Mouse (Mus musculus) liver (tissue): ENCODE results near the gene Tmem56.

Source experiments
- DNase-seq: peaks from one replicate; pipeline ENCODE4 v3.0.0-alpha.2; 2020; ENCODE audit warnings: mixed read lengths

Gene Tmem56

DNA sequence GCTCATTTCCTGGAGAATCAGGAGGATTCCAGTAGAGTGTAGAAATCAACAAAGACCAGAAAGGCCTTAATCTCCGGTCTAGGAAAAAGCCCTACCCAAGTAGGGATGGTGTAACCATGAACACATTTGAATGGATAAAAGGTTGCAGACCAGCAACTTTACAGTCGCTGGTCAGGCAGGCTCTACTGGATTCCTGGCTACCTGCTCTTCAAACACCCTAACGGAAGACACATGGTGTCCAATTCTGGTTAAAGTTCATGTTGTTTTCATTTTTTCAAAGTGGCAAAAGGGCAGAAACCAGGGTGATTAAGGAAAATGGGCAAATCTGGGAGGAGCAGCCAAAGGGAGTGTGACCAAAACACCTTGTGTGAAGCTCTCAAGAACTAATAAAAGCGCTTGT is 5.9 kb downstream of the Tmem56 start:
- DNase-seq, result no peak

GRCm38 (mm10) chr3:121274010-121274409 is 8.9 kb downstream of the Tmem56 start:
- DNase-seq, result no peak

- no peak for DNase-seq
Observed at GRCm38 (mm10) chr3:121272577-121272976, 10.3 kb downstream of the Tmem56 start.

DNA sequence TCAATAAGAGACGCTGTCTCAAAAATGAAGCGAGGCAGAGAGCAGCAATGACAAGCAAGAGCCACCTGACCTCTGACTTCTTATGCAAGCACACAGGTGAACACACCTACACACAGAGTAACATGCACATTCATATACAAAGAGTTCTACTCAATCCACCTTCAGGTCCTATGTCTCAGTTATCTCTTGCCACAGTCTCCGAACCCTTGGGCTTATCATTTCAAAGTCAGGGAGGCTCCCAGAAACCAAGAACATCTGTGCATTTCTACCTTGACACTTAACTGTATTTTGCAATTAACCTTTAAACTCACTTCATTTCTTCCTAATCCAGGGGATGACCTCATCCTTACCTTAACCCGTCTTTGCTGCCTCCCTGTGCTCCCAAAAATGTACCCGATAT is 15.6 kb downstream of the Tmem56 start:
- DNase-seq, result peak; percentile 47

DNA sequence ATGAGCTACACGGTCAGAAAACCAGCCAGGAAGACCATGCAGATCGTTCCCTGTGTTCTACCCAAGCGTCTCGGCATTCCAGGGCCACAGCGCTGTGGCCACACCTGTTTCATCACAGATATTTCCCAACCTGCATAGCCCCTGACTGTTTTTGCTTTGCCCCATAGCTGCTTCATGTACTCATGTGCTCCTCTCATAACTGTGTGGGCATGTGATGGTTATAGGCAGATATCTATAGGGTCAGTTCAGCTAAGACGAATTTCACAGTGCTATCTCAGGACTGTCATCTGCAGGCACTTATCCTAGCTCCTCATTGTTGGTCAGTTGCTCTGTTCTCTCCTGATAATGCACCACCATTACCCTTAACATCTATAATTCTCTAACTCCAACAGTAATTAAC is 18.7 kb downstream of the Tmem56 start:
- DNase-seq, result peak; percentile 45

GRCm38 (mm10) chr3:121263205-121263548 is 19.7 kb downstream of the Tmem56 start:
- peak; percentile 88 for DNase-seq

DNA sequence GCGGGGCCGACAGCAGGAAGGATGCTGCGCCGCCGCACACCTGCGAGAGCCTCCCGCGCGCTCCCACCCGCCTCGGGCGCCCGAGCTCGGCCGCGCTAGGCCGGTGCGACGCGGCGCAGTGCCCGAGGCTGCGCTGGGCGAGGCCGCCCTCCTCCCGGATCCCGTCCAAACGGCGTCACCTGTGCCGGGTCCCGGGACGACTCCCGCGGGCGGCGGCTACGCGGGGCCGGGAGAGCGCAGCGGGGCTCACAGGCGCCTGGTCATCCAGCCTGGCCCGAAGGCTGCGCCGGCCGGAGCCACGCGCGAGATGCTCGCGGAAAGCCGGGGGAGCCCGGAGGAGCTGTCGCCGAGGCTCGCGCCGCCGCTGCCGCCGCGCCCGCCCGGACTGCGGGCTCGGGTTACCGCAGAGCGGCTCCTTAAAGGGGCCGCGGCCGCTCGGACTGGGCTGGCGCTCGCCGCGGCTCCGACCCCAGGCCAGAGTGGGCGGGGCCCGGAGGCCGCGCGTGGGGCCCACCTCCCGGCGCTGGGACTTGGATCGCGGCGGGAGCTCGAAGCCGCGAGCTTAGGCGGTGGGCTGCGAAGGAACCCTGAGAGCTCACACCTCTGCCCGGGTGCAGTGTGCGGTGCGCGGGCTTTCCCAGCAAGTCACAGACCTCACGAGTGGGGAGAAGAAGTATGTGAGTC is 20.2 kb downstream of the Tmem56 start:
- peak; percentile 81 for DNase-seq

DNA sequence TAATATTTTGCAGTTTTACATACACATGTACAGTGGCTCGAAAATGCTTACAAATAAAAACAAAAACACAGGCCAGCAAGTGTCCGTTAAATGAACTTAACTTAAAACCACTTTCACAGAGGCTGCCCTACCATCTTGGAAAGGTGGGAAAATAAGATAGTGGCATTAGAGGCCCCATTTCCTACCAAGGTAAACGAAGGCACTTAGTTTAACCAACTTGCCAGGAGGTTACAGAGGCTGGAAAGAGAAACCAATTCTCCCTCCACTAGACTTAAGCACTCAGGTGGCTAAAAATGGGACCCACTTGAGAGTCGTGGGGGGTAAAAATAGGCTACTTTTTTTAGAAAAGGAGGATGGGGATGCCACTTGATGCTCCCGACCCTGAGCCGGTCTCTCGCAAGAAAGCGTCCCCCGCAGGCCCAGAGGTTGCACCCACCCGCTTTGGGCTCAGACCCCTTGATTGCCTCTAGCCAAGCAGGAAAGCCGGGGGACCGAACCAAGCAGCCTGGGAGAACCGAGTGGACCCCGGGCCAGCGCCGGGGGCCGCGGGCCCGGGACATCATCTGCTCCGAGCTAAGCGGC is 20.9 kb downstream of the Tmem56 start:
- no peak for DNase-seq

GRCm38 (mm10) chr3:121261251-121261650 is 21.6 kb downstream of the Tmem56 start:
- DNase-seq, result peak; percentile 71

DNA sequence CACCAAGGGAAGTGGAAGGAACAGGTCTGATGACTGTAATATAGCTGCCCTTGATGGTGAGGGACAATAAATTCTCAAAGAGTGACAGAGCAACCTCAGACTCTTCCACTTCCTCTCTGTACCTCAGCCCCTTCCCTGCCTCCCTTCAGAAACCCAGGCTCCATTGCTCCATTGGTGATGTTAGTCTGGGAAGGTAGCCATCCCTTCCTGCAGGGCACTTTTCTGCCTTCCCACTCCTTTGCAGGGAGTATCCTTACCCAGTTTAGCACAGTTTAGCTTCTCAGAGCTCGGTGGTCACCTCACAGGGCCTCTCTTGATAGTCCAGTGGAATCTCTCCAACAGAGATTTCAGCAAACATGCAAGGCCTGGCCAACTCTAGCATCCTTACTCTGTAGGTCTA is 22.1 kb downstream of the Tmem56 start:
- DNase-seq, result no peak

DNA sequence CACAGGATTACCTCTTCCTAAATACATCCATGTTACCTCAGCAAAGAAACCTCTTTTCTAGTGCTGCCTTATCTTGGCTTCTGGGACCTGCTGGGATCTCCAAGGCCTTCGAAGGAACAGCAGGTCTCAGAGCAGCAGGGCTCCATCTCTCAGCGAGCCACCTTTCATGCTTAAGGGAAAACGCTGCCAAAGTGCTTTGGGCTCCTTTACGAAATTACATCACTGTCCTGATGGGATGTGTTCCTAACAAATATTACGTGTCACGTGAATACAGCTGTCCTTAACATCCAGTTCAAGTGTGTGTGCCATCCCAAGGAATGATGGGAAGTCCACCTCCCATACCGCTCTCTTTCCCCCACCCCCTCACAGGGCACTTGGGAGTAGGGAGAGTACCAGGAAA is 22.9 kb downstream of the Tmem56 start:
- DNase-seq, result no peak

- DNase-seq, result no peak
Observed at GRCm38 (mm10) chr3:121258521-121259478, 24.1 kb downstream of the Tmem56 start.

GRCm38 (mm10) chr3:121257418-121257817 is 25.5 kb downstream of the Tmem56 start:
- no peak for DNase-seq

GRCm38 (mm10) chr3:121256131-121256530 is 26.8 kb downstream of the Tmem56 start:
- no peak for DNase-seq

DNA sequence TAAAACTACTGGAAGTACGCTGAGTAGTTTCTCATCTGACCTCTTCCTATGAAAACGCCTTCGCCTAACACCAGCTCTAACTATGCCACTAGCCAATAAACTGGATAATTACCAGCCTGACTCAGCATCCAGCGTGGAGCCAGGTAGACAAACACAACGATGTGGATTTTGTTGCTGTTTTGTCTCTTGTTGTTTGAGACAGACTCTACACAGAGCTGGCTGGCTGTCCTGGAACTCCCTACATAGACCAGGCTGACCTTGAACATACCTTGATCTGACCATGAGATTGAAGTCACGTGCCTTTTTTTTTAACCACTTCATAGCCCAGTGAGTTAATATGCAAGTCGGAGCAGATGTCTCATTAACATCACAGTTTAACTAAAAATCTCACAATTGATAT is 27.4 kb downstream of the Tmem56 start:
- DNase-seq, result no peak

DNA sequence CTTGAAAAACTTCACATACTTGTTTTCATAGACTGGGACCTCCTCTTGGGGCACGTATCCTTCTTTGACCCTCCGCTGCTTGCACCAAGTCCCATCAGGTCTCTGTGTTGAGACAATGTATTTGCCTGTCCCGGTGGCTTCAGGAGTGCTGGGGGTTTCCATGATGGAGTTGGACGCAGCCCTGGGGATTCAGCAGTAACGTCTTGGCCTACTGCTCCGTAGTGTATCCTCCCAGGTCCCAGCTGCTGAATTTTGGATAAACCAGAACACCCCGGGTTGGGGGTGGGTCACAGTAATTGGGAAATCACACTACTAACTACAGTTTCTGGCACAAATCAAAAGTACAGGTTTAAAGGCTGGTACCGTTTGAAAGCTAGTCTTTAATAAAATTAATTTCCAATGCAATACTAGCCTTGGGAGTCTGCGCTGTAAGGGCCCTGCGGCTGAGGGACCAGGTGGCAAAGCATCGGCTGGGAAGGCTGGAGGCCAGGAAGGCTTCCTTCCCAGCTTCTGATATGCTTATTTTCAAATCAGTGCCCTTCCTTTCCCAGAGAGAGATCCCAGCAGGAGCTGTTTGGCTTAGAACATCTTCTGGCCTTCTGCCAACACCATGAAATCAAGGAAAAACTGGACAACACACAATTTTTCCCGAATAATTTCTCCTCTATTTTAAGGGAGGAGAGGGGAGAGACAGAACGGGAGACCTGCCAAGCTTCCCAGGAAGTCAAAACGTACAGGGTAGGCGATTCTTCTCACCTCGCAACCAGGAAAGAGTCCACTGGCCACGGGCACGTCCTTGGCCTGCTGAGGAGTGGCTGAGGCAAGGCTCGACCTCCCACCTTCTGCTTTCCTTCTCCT is 32.1 kb downstream of the Tmem56 start:
- no peak for DNase-seq

GRCm38 (mm10) chr3:121250048-121250447 is 32.9 kb downstream of the Tmem56 start:
- DNase-seq, result no peak

DNA sequence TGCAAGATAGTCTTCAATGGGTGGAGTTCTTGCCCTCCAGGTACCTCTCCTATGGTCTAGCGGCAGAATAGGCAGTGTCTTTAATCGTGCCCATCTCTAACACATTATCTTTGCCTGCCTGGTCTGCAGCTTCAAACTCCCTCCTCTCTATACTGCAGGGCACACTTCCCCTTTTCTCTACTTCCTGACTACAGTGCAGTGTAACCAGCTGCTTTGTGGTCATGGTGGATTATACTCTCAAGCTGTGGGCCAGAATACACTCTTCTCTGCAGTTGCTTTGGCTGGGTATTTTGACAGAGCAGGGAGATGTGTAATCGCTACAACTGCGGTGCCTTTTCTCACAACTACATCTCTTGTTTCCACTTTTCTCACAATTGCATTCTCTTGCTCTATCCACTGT is 40.0 kb downstream of the Tmem56 start:
- no peak for DNase-seq

GRCm38 (mm10) chr3:121242111-121242936 is 40.6 kb downstream of the Tmem56 start:
- no peak for DNase-seq

GRCm38 (mm10) chr3:121240362-121241040 is 42.4 kb downstream of the Tmem56 start:
- DNase-seq, result no peak

DNA sequence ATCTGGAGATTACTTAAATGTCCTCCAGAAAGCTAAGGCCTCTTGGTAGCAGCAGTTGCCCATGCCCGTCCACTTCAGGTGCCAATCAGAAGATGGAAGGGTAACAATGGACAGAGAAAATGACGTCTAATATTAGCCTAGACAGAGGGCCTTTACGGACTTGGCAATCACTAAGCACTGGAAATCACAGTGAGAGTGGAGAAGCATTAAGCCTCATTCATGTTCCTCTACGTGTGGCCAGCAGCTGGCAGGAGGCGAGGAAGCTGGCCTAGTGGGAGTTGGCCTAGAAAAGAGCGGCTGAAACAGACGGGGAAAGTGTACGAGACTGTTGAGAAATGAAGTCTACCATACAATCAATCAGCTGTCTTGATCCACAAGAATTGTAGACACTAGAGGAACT is 43.8 kb downstream of the Tmem56 start:
- DNase-seq, result no peak
